Mouse (Mus musculus) testis, adult 2 months (tissue): ENCODE results near the gene Lbhd1. TPM values are rescaled to one million over a fixed set of nuclear protein-coding genes. Genes with fewer than 3 reads are reported as not detected.
A peak's percentile ranks its signal among the peaks of the same experiment; 100 is the strongest.

Experiments
- H3K27ac ChIP-seq: fragments of 200-500 bp; 2 replicates; pipeline ENCODE4 v1.5.1; 2012; ENCODE audit warnings: low read depth, low read length; ENCODE audit not compliant: control insufficient read depth, insufficient read depth
- H3K27me3 ChIP-seq: fragments of 200-500 bp; 2 replicates; pipeline ENCODE4 v1.6.1; 2012; ENCODE audit warnings: mild to moderate bottlenecking, low read length, moderate library complexity; ENCODE audit not compliant: control insufficient read depth, insufficient read depth
- H3K36me3 ChIP-seq: fragments of 200-500 bp; 2 replicates; pipeline ENCODE4 v1.6.1; 2012; ENCODE audit warnings: mild to moderate bottlenecking, low read length; ENCODE audit not compliant: control insufficient read depth, insufficient read depth
- H3K4me1 ChIP-seq: fragments of 200-500 bp; 2 replicates; pipeline ENCODE4 v1.6.1; 2012; ENCODE audit warnings: low read length; ENCODE audit not compliant: control insufficient read depth, insufficient read depth
- H3K4me3 ChIP-seq: fragments of 200-500 bp; 2 replicates; pipeline ENCODE4 v1.5.1; 2012; ENCODE audit warnings: low read depth, mild to moderate bottlenecking, low read length, moderate library complexity, mixed read lengths; ENCODE audit not compliant: control insufficient read depth
- CTCF ChIP-seq: fragments of 200-500 bp; IDR thresholded peaks from 2 replicates; pipeline ENCODE4 v1.5.1; 2012; ENCODE audit warnings: low read depth, mild to moderate bottlenecking, inconsistent platforms, low read length, moderate library complexity; ENCODE audit not compliant: control insufficient read depth, insufficient read depth, insufficient replicate concordance
- POLR2A ChIP-seq: fragments of 200-500 bp; IDR thresholded peaks from 2 replicates; pipeline ENCODE4 v1.6.1; 2012; ENCODE audit warnings: low read depth, mild to moderate bottlenecking, inconsistent platforms, low read length, moderate library complexity; ENCODE audit not compliant: control insufficient read depth
- polyA plus RNA-seq: library from polyadenylated mRNA; depleted of rRNA; stranded (reverse); fragments of >200 nt; gene quantifications from 2 replicates; pipeline ENCODE4 v1.2.3, GENCODE M21; 2012

The Lbhd1 gene
- polyA plus RNA-seq, 1 experiment, result 1.9 TPM

DNA sequence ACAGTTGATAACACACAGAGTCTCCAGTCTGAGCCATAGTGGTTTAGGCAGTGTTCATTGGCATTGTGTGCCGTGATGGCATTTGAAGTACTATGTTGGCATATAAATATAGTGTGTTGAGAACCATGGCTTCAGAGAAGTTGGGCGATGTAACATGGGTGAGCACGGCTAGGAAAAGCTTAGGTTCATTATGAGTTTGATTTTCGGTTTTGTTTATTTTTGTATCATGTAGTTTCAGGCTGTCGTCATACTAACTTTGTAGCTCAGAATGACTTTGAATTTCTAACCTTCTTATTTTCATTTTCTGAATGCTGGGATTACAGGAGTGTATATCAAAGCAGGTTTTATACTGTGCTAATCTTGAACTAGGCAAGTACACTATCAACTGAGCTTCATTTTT lies 19.9 kb downstream of the Lbhd1 start:
- Histone ChIP-seq H3K4me3 (no peak overlapping the region), H3K27ac (no peak overlapping the region), H3K4me1 (no peaks in the 10 kb centered on the region; the same call in 1 of the 2 replicates), H3K36me3 (peaks cover 2% of the 10 kb centered on the region), H3K27me3 (no peaks in the 10 kb centered on the region)
- no peak for TF ChIP-seq POLR2A
- TF ChIP-seq CTCF, result no peak

DNA sequence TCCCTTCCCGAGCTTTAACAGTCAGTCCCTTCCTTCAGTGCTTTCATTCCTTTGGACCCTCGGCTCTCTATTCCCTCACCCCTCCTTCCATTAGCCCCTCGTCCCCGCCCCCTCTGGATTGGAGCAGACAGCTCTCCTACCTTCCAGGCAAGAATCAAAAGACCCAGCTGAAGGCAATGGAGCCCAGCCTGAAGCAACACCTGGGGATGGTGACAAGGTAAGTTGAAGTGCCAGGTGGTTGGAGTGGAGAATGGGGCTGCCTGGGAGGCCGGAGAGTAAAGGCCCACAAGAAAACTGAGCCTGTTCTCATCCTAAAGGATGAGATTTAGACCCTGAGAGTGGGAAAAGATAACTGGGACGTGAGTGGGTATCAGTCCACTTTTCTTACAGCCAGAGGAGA lies 25.0 kb downstream of the Lbhd1 start:
- Histone ChIP-seq H3K27ac (no peak overlapping the region), H3K27me3 (no peaks in the 10 kb centered on the region), H3K36me3 (peaks cover 8% of the 10 kb centered on the region), H3K4me1 (no peaks in the 10 kb centered on the region), H3K4me3 (no peak overlapping the region)
- TF ChIP-seq POLR2A (no peak), CTCF (no peak)

DNA sequence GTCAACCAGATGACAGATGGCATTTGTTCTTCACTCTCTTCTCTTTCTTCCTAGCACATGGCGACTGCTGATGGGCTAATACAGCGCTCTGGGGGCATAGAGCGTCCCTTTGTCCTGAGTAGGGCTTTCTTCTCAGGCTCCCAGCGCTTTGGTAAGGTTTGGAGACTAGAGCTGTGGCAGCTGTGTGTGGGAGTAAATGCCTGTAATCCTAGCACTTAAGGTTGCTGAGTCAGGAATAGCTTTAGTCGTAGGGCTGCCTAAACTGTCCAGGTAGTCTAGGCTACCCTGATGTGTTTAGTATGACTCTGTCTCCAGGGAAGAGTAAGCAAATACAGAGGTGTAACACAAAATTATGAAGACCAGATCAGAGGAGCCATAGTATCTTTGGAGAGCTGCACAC lies 28.3 kb downstream of the Lbhd1 start:
- no peaks in the 10 kb centered on the region for H3K4me1 ChIP-seq
- TF ChIP-seq POLR2A (no peak), CTCF (no peak)
- peaks cover 11% of the 10 kb centered on the region for H3K36me3 ChIP-seq
- no peak overlapping the region for H3K4me3 ChIP-seq
- H3K27ac ChIP-seq, result no peak overlapping the region
- H3K27me3 ChIP-seq, result no peaks in the 10 kb centered on the region

DNA sequence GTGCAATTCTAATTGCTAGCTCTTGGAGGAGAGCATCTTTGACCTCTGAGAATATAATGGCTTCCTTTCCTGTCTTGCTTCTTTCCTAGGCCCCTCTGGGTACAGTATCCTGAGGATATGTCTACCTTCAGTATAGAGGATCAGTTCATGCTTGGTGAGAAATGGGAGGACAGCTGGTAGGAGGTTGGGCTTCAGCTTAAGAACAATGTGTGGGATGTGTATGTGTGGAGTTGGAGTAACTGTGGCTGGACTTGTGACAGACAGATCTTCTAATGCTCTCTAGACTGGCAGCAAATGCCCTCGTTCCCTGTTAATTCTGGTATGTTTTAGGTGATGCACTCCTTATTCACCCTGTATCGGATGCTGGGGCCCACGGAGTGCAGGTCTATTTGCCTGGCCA lies 30.7 kb downstream of the Lbhd1 start:
- Histone ChIP-seq H3K4me3 (no peak overlapping the region), H3K4me1 (no peaks in the 10 kb centered on the region; the same call in 1 of the 2 replicates), H3K27ac (no peak overlapping the region), H3K36me3 (peaks cover 8% of the 10 kb centered on the region), H3K27me3 (no peaks in the 10 kb centered on the region)
- TF ChIP-seq CTCF (no peak), POLR2A (no peak)

DNA sequence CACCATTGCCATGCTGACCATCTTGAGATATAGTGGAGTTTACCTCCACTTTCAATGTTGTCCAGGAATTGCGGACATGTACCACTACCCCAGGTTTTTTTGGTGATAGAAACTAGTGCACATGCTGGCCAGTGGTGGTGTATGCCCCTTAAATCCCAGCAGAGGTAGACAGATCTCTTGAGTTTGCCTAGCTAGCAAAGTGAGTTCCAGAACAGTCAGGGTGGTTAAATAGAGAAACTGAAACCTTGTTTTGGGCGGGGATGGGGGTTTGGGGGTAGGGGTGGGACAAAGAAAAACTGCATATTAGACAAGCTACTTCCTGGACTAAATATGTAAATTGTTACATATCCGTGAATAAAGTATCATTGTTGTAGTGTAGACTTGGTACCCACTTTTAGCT lies 35.5 kb downstream of the Lbhd1 start:
- Histone ChIP-seq H3K4me1 (peaks cover 8% of the 10 kb centered on the region), H3K27me3 (no peaks in the 10 kb centered on the region), H3K36me3 (peaks cover 3% of the 10 kb centered on the region; the same call in 1 of the 2 replicates), H3K4me3 (no peak overlapping the region), H3K27ac (no peak overlapping the region)
- TF ChIP-seq POLR2A (no peak), CTCF (no peak)

DNA sequence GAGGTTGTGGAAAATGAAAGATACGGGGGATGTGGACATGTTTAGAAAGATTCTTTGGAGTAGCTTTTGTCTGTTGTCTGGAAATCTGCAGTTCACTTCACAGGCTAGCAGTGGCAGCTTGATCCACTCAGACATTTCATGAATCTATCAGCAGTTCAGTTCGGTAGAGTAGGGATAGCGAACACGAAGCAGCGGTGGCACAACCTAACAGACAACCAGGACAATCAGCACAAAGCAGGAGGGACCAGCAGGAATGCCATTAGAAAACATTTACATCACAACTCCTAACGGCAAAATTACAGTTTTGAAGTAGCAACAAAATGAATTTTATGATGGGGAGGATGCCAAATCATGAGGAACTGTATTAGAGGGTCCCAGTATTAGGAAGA lies 36.1 kb downstream of the Lbhd1 start:
- peak overlapping the region; percentile 88; the same call in 1 of the 2 replicates for H3K4me3 ChIP-seq
- H3K36me3 ChIP-seq, result peaks cover 3% of the 10 kb centered on the region; the same call in 1 of the 2 replicates
- TF ChIP-seq CTCF (no peak), POLR2A (no peak)
- peak overlapping the region; percentile 88 for H3K27ac ChIP-seq
- no peaks in the 10 kb centered on the region for H3K27me3 ChIP-seq
- peaks cover 8% of the 10 kb centered on the region for H3K4me1 ChIP-seq

DNA sequence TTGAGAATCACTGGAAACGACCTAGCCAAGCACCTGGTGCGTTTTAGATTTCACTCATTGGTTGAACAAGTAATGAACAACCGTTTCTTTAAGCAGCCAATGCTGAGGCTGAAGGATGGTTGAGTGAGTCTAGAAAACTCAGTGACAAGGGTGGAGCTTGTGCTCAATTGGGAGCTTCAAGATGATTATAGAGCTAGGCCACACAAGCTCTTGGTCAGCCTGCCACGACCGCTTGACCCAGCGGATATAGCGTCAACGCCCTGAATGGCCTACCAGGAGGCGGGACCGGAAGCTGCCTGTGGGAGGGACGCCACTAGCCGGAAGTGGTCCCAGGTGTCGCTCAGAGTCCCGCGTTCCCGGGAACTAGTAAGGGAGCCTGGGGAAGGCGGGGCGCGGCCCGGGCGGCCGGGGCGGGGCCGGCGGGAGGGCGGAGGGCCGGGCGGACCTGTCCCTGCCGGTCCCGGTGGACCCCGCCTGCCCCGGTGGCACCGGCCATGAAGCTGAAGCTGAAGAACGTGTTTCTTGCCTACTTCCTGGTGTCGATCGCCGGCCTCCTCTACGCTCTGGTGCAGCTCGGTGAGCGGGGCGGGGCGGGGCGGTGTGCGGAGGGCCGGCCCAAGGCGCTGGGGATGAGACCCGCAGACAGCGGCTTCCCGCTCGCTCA lies 36.7 kb downstream of the Lbhd1 start, which contains the start of gene B3gat3:
B3gat3 (plus strand) TSS at position 302 of the 664 bp plus-strand sequence.
- H3K27me3 ChIP-seq, result no peaks in the 10 kb centered on the region
- peaks cover under 1% of the 10 kb centered on the region; the same call in 1 of the 2 replicates for H3K36me3 ChIP-seq
- peak within 1 kb of the TSS; percentile 88 for H3K27ac ChIP-seq
- peak within 1 kb of the TSS; percentile 88 for H3K4me3 ChIP-seq
- TF ChIP-seq POLR2A, result peak; percentile 98
- no peak for TF ChIP-seq CTCF
- H3K4me1 ChIP-seq, result peaks cover 8% of the 10 kb centered on the region

DNA sequence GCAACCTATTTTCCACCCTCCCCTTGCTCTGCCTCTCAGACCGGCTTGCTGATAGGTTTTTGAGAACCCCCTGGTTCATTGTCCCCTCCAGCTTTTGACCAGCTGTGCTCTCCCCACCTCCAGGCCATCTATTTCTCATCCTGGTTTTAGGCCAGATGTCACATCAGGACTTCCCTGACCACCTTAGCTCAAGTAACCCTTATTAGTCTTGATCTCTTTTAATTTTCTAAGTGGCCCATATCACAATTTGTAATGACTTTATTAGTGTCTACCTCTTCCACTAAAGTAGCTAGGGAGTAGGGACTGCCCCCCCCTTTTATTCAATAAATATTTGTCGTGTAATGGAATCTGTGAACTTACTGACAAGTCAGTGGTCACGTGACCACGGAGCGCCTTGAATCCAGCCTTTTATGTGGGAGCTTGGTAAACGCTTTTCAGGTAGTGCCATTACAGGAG lies 37.3 kb downstream of the Lbhd1 start:
- no peaks in the 10 kb centered on the region for H3K36me3 ChIP-seq
- TF ChIP-seq CTCF, result no peak
- H3K27ac ChIP-seq, result peak overlapping the region; percentile 24
- H3K4me1 ChIP-seq, result peaks cover 8% of the 10 kb centered on the region
- no peaks in the 10 kb centered on the region for H3K27me3 ChIP-seq
- H3K4me3 ChIP-seq, result peak overlapping the region; percentile 88
